Mouse (Mus musculus) stomach, postnatal 0 days (tissue): Measurements from ENCODE around the gene Ap1g1.

Experiments used
- CTCF ChIP-seq: IDR thresholded peaks from 2 replicates; pipeline ENCODE4 v1.5.1; 2016; ENCODE audit warnings: antibody characterized with exemption, low read depth, mild to moderate bottlenecking, moderate library complexity
- EP300 ChIP-seq: optimal IDR thresholded peaks from 2 replicates; pipeline ENCODE3; 2016; ENCODE audit warnings: antibody characterized with exemption

- TF ChIP-seq EP300 = no peak
- TF ChIP-seq CTCF = no peak
Measured at GRCm38 (mm10) chr8:109880012-109880662, 101.8 kb downstream of the Ap1g1 start.
